Mouse (Mus musculus) embryonic fibroblast, embryonic 13.5 days (primary cell): ENCODE results near the gene Vwa1. TPM values are rescaled to one million over a fixed set of nuclear protein-coding genes. Genes with fewer than 3 reads are reported as not detected.
"Not testable (repeated sequence)": the region's sequence is repeated elsewhere in the genome, so short reads cannot be mapped to it uniquely, and the experiment has no call there.

Experiments used
- H3K27ac ChIP-seq: 2 replicates; pipeline ENCODE4 v1.5.1; 2012; ENCODE audit warnings: low read length, control low read depth, inconsistent platforms; ENCODE audit not compliant: insufficient read depth
- H3K4me1 ChIP-seq: 2 replicates; pipeline ENCODE4 v1.6.1; 2011; ENCODE audit warnings: low read length; ENCODE audit not compliant: control insufficient read depth, insufficient read depth
- H3K4me3 ChIP-seq: 2 replicates; pipeline ENCODE4 v1.5.1; 2011; ENCODE audit warnings: mild to moderate bottlenecking, control low read depth, low read length; ENCODE audit not compliant: insufficient read depth
- CTCF ChIP-seq: IDR thresholded peaks from 2 replicates; pipeline ENCODE4 v1.5.1; 2011; ENCODE audit warnings: mild to moderate bottlenecking, control low read depth, low read length, moderate library complexity, borderline replicate concordance; ENCODE audit not compliant: insufficient read depth
- POLR2A ChIP-seq: IDR thresholded peaks from 2 replicates; pipeline ENCODE4 v1.6.1; 2011; ENCODE audit warnings: low read depth, mild to moderate bottlenecking, control low read depth, low read length, moderate library complexity
- polyA plus RNA-seq: library from polyadenylated mRNA; stranded (reverse); fragments of >200 nt; gene quantifications from 2 replicates; pipeline ENCODE4 v1.2.4, GENCODE M21; 2011; ENCODE audit warnings: low read depth; ENCODE audit not compliant: missing spikeins, insufficient read length

Gene Vwa1
- polyA plus RNA-seq, 1 experiment, result 0.67 TPM

GRCm38 (mm10) chr4:155793730-155794129 is 19.2 kb upstream of the Vwa1 start:
- TF ChIP-seq CTCF (no peak), POLR2A (no peak)
- Histone ChIP-seq H3K4me1 (no peaks in the 10 kb centered on the region), H3K27ac (no peak overlapping the region), H3K4me3 (no peak overlapping the region)

- Histone ChIP-seq H3K4me1 (no peaks in the 10 kb centered on the region), H3K27ac (no peak overlapping the region), H3K4me3 (no peak overlapping the region)
- TF ChIP-seq CTCF (no peak), POLR2A (no peak)
Observed at GRCm38 (mm10) chr4:155791240-155791933, 16.9 kb upstream of the Vwa1 start.

- TF ChIP-seq CTCF, result no peak
- H3K27ac ChIP-seq, result no peak overlapping the region
- no peak overlapping the region for H3K4me3 ChIP-seq
- no peaks in the 10 kb centered on the region for H3K4me1 ChIP-seq
Observed at GRCm38 (mm10) chr4:155790650-155791161, 16.2 kb upstream of the Vwa1 start.

- H3K4me3 ChIP-seq, result no peak within 1 kb of the TSS
- TF ChIP-seq POLR2A, result no peak
- no peak for TF ChIP-seq CTCF
- H3K4me1 ChIP-seq, result no peaks in the 10 kb centered on the region
- no peak within 1 kb of the TSS for H3K27ac ChIP-seq
Observed at GRCm38 (mm10) chr4:155790021-155790489, 15.6 kb upstream of the Vwa1 start, which contains the start of gene Ankrd65. Gene Ankrd65, plus strand, starts transcription at chr4:155790439.

GRCm38 (mm10) chr4:155788833-155789232 is 14.3 kb upstream of the Vwa1 start:
- H3K27ac ChIP-seq, H3K4me3 ChIP-seq, H3K4me1 ChIP-seq: not testable (repeated sequence)

- Histone ChIP-seq H3K27ac (no peak overlapping the region), H3K4me1 (no peaks in the 10 kb centered on the region; the same call in 1 of the 2 replicates), H3K4me3 (no peak overlapping the region)
- TF ChIP-seq POLR2A, result no peak
- TF ChIP-seq CTCF, result no peak
Observed at GRCm38 (mm10) chr4:155788300-155788699, 13.8 kb upstream of the Vwa1 start.

- Histone ChIP-seq H3K27ac (no peak within 1 kb of the TSS), H3K4me3 (peak within 1 kb of the TSS; percentile 58; the same call in 1 of the 2 replicates), H3K4me1 (no peaks in the 10 kb centered on the region; the same call in 1 of the 2 replicates)
- no peak for TF ChIP-seq CTCF
- no peak for TF ChIP-seq POLR2A
Observed at GRCm38 (mm10) chr4:155785819-155786218, 11.3 kb upstream of the Vwa1 start, which contains the start of gene Tmem88b. Gene Tmem88b, minus strand, starts transcription at chr4:155785874.

GRCm38 (mm10) chr4:155785246-155785645 is 10.7 kb upstream of the Vwa1 start:
- H3K4me1 ChIP-seq, result no peaks in the 10 kb centered on the region; the same call in 1 of the 2 replicates
- no peak overlapping the region for H3K4me3 ChIP-seq
- TF ChIP-seq CTCF (no peak), POLR2A (no peak)
- H3K27ac ChIP-seq, result no peak overlapping the region

GRCm38 (mm10) chr4:155784081-155784701 is 9.7 kb upstream of the Vwa1 start:
- H3K4me1 ChIP-seq, result no peaks in the 10 kb centered on the region; the same call in 1 of the 2 replicates

More at GRCm38 (mm10) chr4:155784081-155784701, 9.7 kb upstream of the Vwa1 start:
- peak; percentile 52 for TF ChIP-seq POLR2A
- peak; percentile 54; the same call in 1 of the 2 replicates for TF ChIP-seq CTCF
- Histone ChIP-seq H3K27ac (peak overlapping the region; percentile 20), H3K4me3 (peak overlapping the region; percentile 58)
